Mouse (Mus musculus) CH12.LX (cell line): Measurements from ENCODE around the gene Dqx1. TPM values are rescaled to one million over a fixed set of nuclear protein-coding genes. Genes with fewer than 3 reads are reported as not detected.

Source experiments
- DNase-seq: peaks from one replicate; pipeline ENCODE4 v3.0.0-alpha.2; 2013; ENCODE audit errors: extremely low read depth
- H3K27ac ChIP-seq: 2 replicates; pipeline ENCODE4 v1.5.1; 2012; ENCODE audit warnings: low read depth, mild to moderate bottlenecking, control low read depth, moderate library complexity; ENCODE audit not compliant: insufficient read depth
- H3K27me3 ChIP-seq: replicated peaks from 2 replicates; pipeline ENCODE3; 2012; ENCODE audit warnings: inconsistent platforms
- H3K36me3 ChIP-seq, 2 experiments: replicated peaks in 1 of 2; 2 replicates each; pipeline versions ENCODE3 to v1.6.1; 2012; ENCODE audit warnings: inconsistent platforms in 1 of 2, low read length in 1 of 2, mild to moderate bottlenecking in 1 of 2, mixed read lengths in 1 of 2, moderate library complexity in 1 of 2; ENCODE audit not compliant: control insufficient read depth in 1 of 2, insufficient read depth in 1 of 2
- H3K4me1 ChIP-seq, 2 experiments: 2 replicates each; pipeline ENCODE4 v1.6.1; 2012; ENCODE audit warnings: inconsistent platforms in 1 of 2, moderate library complexity in 1 of 2; ENCODE audit not compliant: insufficient read depth in 2 of 2, control insufficient read depth in 1 of 2
- H3K4me2 ChIP-seq: 2 replicates; pipeline ENCODE4 v1.6.1; 2012; ENCODE audit warnings: low read depth, mild to moderate bottlenecking, control low read depth; ENCODE audit not compliant: poor library complexity, insufficient read depth, severe bottlenecking
- H3K4me3 ChIP-seq, 3 experiments: fragments of 150-350 bp in 1 of 3; sonication (generic) in 1 of 3; replicated peaks in 1 of 3; 2 replicates each; pipeline versions ENCODE3 to v1.5.1; 2011 to 2012; ENCODE audit warnings: low read depth in 2 of 3, low read length in 2 of 3, mild to moderate bottlenecking in 2 of 3, moderate library complexity in 2 of 3, control low read depth in 1 of 3, improper control_type of control experiment in 1 of 3, inconsistent platforms in 1 of 3, mixed read lengths in 1 of 3; ENCODE audit not compliant: poor library complexity in 1 of 3
- H3K79me2 ChIP-seq: replicated peaks from 2 replicates; pipeline ENCODE4 v1.6.1; 2012; ENCODE audit warnings: mild to moderate bottlenecking, moderate library complexity; ENCODE audit not compliant: control insufficient read depth, poor library complexity, insufficient read depth, severe bottlenecking; ENCODE audit errors: extremely low read depth
- H3K9ac ChIP-seq: 2 replicates; pipeline ENCODE4 v1.6.1; 2012; ENCODE audit warnings: low read depth, mild to moderate bottlenecking, control low read depth, moderate library complexity; ENCODE audit not compliant: insufficient read depth
- H3K9me3 ChIP-seq: replicated peaks from 2 replicates; pipeline ENCODE3; 2012; ENCODE audit warnings: low read length, inconsistent platforms, mixed read lengths
- BHLHE40 ChIP-seq: IDR thresholded peaks from 2 replicates; pipeline ENCODE4 v1.6.1; 2011; ENCODE audit warnings: mild to moderate bottlenecking, low read depth, low read length, improper control_type of control experiment
- CHD1 ChIP-seq: IDR thresholded peaks from 2 replicates; pipeline ENCODE4 v1.6.1; 2012; ENCODE audit warnings: low read depth, low read length, improper control_type of control experiment, inconsistent platforms
- CHD2 ChIP-seq: IDR thresholded peaks from 2 replicates; pipeline ENCODE4 v1.6.1; 2011; ENCODE audit warnings: low read length, improper control_type of control experiment
- CTCF ChIP-seq, 2 experiments: IDR thresholded peaks in 1 of 2; conservative IDR thresholded peaks in 1 of 2; 2 replicates each; pipeline ENCODE4 v1.5.1; 2011 to 2012; ENCODE audit warnings: low read depth in 2 of 2, low read length in 2 of 2, improper control_type of control experiment in 1 of 2, inconsistent platforms in 1 of 2, mild to moderate bottlenecking in 1 of 2, moderate library complexity in 1 of 2
- E2F4 ChIP-seq: IDR thresholded peaks from 2 replicates; pipeline ENCODE4 v1.6.1; 2011; ENCODE audit warnings: low read depth, low read length, improper control_type of control experiment; ENCODE audit not compliant: insufficient replicate concordance
- ELF1 ChIP-seq: IDR thresholded peaks from 2 replicates; pipeline ENCODE4 v1.6.1; 2014; ENCODE audit warnings: low read depth, mild to moderate bottlenecking, inconsistent platforms, low read length, improper control_type of control experiment
- EP300 ChIP-seq: IDR thresholded peaks from 2 replicates; pipeline ENCODE4 v1.6.1; 2011; ENCODE audit warnings: low read length, improper control_type of control experiment
- ETS1 ChIP-seq: conservative IDR thresholded peaks from 2 replicates; pipeline ENCODE4 v1.6.1; 2012; ENCODE audit warnings: low read depth, mild to moderate bottlenecking, inconsistent platforms, low read length, improper control_type of control experiment, moderate library complexity
- GABPA ChIP-seq: IDR thresholded peaks from 2 replicates; pipeline ENCODE4 v1.6.1; 2012; ENCODE audit warnings: low read depth, low read length, improper control_type of control experiment, inconsistent platforms; ENCODE audit not compliant: insufficient replicate concordance
- HCFC1 ChIP-seq: IDR thresholded peaks from 2 replicates; pipeline ENCODE4 v1.6.1; 2012; ENCODE audit warnings: low read depth, mild to moderate bottlenecking, inconsistent platforms, low read length, improper control_type of control experiment
- JUN ChIP-seq: IDR thresholded peaks from 2 replicates; pipeline ENCODE4 v1.6.1; 2011; ENCODE audit warnings: low read depth, mild to moderate bottlenecking, low read length, improper control_type of control experiment, moderate library complexity; ENCODE audit not compliant: insufficient read depth
- JUND ChIP-seq: conservative IDR thresholded peaks from 2 replicates; pipeline ENCODE4 v1.6.1; 2011; ENCODE audit warnings: low read depth, low read length, improper control_type of control experiment
- KAT2A ChIP-seq: IDR thresholded peaks from 2 replicates; pipeline ENCODE4 v1.6.1; 2012; ENCODE audit warnings: low read length, improper control_type of control experiment, inconsistent platforms; ENCODE audit not compliant: insufficient replicate concordance
- MAX ChIP-seq: IDR thresholded peaks from 2 replicates; pipeline ENCODE4 v1.6.1; 2011; ENCODE audit warnings: low read length, improper control_type of control experiment
- MAZ ChIP-seq: IDR thresholded peaks from 2 replicates; pipeline ENCODE4 v1.6.1; 2012; ENCODE audit warnings: low read depth, mild to moderate bottlenecking, inconsistent platforms, low read length, improper control_type of control experiment, moderate library complexity
- MEF2A ChIP-seq: IDR thresholded peaks from 2 replicates; pipeline ENCODE4 v1.6.1; 2014; ENCODE audit warnings: low read depth, mild to moderate bottlenecking, inconsistent platforms, low read length, improper control_type of control experiment, borderline replicate concordance
- MXI1 ChIP-seq: IDR thresholded peaks from 2 replicates; pipeline ENCODE4 v1.6.1; 2011; ENCODE audit warnings: mild to moderate bottlenecking, low read depth, low read length, improper control_type of control experiment
- NELFE ChIP-seq: IDR thresholded peaks from 2 replicates; pipeline ENCODE4 v1.6.1; 2011; ENCODE audit warnings: low read depth, low read length, improper control_type of control experiment
- NRF1 ChIP-seq: IDR thresholded peaks from 2 replicates; pipeline ENCODE4 v1.6.1; 2014; ENCODE audit warnings: low read depth, mild to moderate bottlenecking, inconsistent platforms, low read length, improper control_type of control experiment, moderate library complexity
- POLR2A ChIP-seq: IDR thresholded peaks from 2 replicates; pipeline ENCODE4 v1.6.1; 2011; ENCODE audit warnings: low read depth, mild to moderate bottlenecking, improper control_type of control experiment, low read length
- POLR2AphosphoS2 ChIP-seq: IDR thresholded peaks from 2 replicates; pipeline ENCODE4 v1.6.1; 2011; ENCODE audit warnings: low read depth, low read length, improper control_type of control experiment
- RAD21 ChIP-seq: IDR thresholded peaks from 2 replicates; pipeline ENCODE4 v1.6.1; 2011; ENCODE audit warnings: low read depth, mild to moderate bottlenecking, low read length, improper control_type of control experiment, moderate library complexity
- SMC3 ChIP-seq: IDR thresholded peaks from 2 replicates; pipeline ENCODE4 v1.6.1; 2011; ENCODE audit warnings: low read depth, low read length, improper control_type of control experiment
- TBP ChIP-seq: conservative IDR thresholded peaks from 2 replicates; pipeline ENCODE4 v1.6.1; 2011; ENCODE audit warnings: low read depth, low read length, improper control_type of control experiment
- TCF12 ChIP-seq: IDR thresholded peaks from 2 replicates; pipeline ENCODE4 v1.6.1; 2014; ENCODE audit warnings: low read depth, mild to moderate bottlenecking, inconsistent platforms, low read length, improper control_type of control experiment
- UBTF ChIP-seq: IDR thresholded peaks from 2 replicates; pipeline ENCODE4 v1.6.1; 2012; ENCODE audit warnings: low read depth, mild to moderate bottlenecking, inconsistent platforms, low read length, improper control_type of control experiment, moderate library complexity
- USF1 ChIP-seq: IDR thresholded peaks from 2 replicates; pipeline ENCODE4 v1.6.1; 2014; ENCODE audit warnings: low read depth, mild to moderate bottlenecking, inconsistent platforms, low read length, improper control_type of control experiment
- USF2 ChIP-seq: conservative IDR thresholded peaks from 2 replicates; pipeline ENCODE4 v1.6.1; 2011; ENCODE audit warnings: low read depth, low read length, improper control_type of control experiment
- ZC3H11A ChIP-seq: IDR thresholded peaks from 2 replicates; pipeline ENCODE4 v1.6.1; 2012; ENCODE audit warnings: low read depth, mild to moderate bottlenecking, inconsistent platforms, low read length, improper control_type of control experiment
- ZMIZ1 ChIP-seq: IDR thresholded peaks from 2 replicates; pipeline ENCODE4 v1.6.1; 2012; ENCODE audit warnings: low read depth, mild to moderate bottlenecking, inconsistent platforms, low read length, improper control_type of control experiment
- ZNF384 ChIP-seq: IDR thresholded peaks from 2 replicates; pipeline ENCODE4 v1.6.1; 2012; ENCODE audit warnings: low read depth, low read length, improper control_type of control experiment, inconsistent platforms
- dilution Hi-C: fragments of 300-500 bp; cut with MboI; formaldehyde crosslinking; loops from 2 replicates; pipeline ENCODE4 v1.14.3; 2020; ENCODE audit warnings: low sequenced_read_pairs; ENCODE audit not compliant: extremely low pct_unique_long_range_greater_than_20kb, extremely low pct_ligation_motif_present
- in situ Hi-C: fragments of 300-500 bp; cut with MboI; formaldehyde crosslinking; loops from 3 replicates; pipeline ENCODE4 v1.14.3; 2019; ENCODE audit warnings: low sequenced_read_pairs, low pct_ligation_motif_present, low pct_unique_long_range_greater_than_20kb, mixed read lengths
- polyA plus RNA-seq: library from polyadenylated mRNA; unstranded; fragments of >175 nt; gene quantifications from 2 replicates; pipeline ENCODE4 v1.2.1, GENCODE M21; 2012; ENCODE audit warnings: low read depth; ENCODE audit not compliant: insufficient read length
- total RNA-seq, 2 experiments: library from RNA; depleted of rRNA; stranded (reverse); fragments of 300-350 nt in 1 of 2; fragments of >200 nt in 1 of 2; gene quantifications; 2 replicates each; pipeline ENCODE4 v1.2.3; 2012 to 2014

The Dqx1 gene
- total and polyA plus RNA-seq, 3 experiments = 1.3 to 2.9 (median 2.2) TPM

- H3K36me3 ChIP-seq = peaks cover 0 to 2% of the 10 kb centered on the region in 2 experiments
- in situ Hi-C loops (no loop called here), dilution Hi-C loops (no loop called here)
- H3K27me3 ChIP-seq = peaks cover 8% of the 10 kb centered on the region
- DNase-seq = no peak
- no peak overlapping the region for H3K4me3 ChIP-seq
- TF ChIP-seq MXI1 (no peak), JUN (no peak), CHD1 (no peak), ETS1 (no peak), MEF2A (no peak), CHD2 (no peak), EP300 (no peak), ZC3H11A (no peak), BHLHE40 (no peak), NRF1 (no peak)
- H3K4me2 ChIP-seq = no peak overlapping the region
- peaks cover 11 to 40% of the 10 kb centered on the region in 2 experiments for H3K4me1 ChIP-seq
- no peak overlapping the region for H3K27ac ChIP-seq
- peaks cover 3% of the 10 kb centered on the region; the same call in 1 of the 2 replicates for H3K79me2 ChIP-seq
- no peaks in the 10 kb centered on the region for H3K9me3 ChIP-seq
- H3K9ac ChIP-seq = no peak overlapping the region
Observed at GRCm38 (mm10) chr6:83037188-83037587, 20.5 kb upstream of the Dqx1 start.

- Histone ChIP-seq H3K9me3 (no peaks in the 10 kb centered on the region), H3K79me2 (no peaks in the 10 kb centered on the region), H3K4me1 (peaks cover 10 to 42% of the 10 kb centered on the region in 2 experiments), H3K36me3 (no peaks in the 10 kb centered on the region), H3K4me3 (peak overlapping the region in 2 of 3 experiments; percentile 11 to 22), H3K4me2 (peak overlapping the region; percentile 52), H3K9ac (peak overlapping the region; percentile 67; the same call in 1 of the 2 replicates), H3K27ac (no peak overlapping the region), H3K27me3 (peaks cover 8% of the 10 kb centered on the region)
- DNase-seq = peak; percentile 95
- dilution Hi-C loops = no loop called here
- in situ Hi-C loops = no loop called here
- TF ChIP-seq UBTF = no peak
- TF ChIP-seq JUN = no peak
- no peak for TF ChIP-seq ZNF384
- TF ChIP-seq ETS1 = peak; percentile 75
- no peak for TF ChIP-seq SMC3
- peak; percentile 37; the same call in 1 of the 2 replicates for TF ChIP-seq ELF1
- 0 out of 2 replicates have a peak, but pooled peaks have one; percentile 65 for TF ChIP-seq MAX
- no peak for TF ChIP-seq CHD1
- no peak for TF ChIP-seq KAT2A
- TF ChIP-seq CHD2 = peak; percentile 97
- peak; percentile 57; the same call in 1 of the 2 replicates for TF ChIP-seq POLR2A
- no peak for TF ChIP-seq CTCF (conservative IDR thresholded peaks at IDR 0.05 in 1 of 2, IDR thresholded peaks at IDR 0.05 in 1 of 2; ENCODE audit: low read depth in 2 of 2, low read length in 2 of 2)
- peak; percentile 41 for TF ChIP-seq BHLHE40
- peak; percentile 57 for TF ChIP-seq HCFC1
- 0 out of 2 replicates have a peak, but pooled peaks have one; percentile 28 for TF ChIP-seq TBP
- peak; percentile 42; the same call in 1 of the 2 replicates for TF ChIP-seq JUND
- no peak; the same call in 1 of the 2 replicates for TF ChIP-seq TCF12
- TF ChIP-seq MAZ = peak; percentile 52; the same call in 1 of the 2 replicates
- TF ChIP-seq NELFE = peak; percentile 16; the same call in 1 of the 2 replicates
- TF ChIP-seq USF2 = no peak
- no peak for TF ChIP-seq ZC3H11A
- no peak for TF ChIP-seq USF1
- no peak for TF ChIP-seq E2F4
- TF ChIP-seq EP300 = no peak; the same call in 1 of the 2 replicates
- no peak for TF ChIP-seq RAD21
- no peak for TF ChIP-seq POLR2AphosphoS2
- TF ChIP-seq MEF2A = no peak
- no peak for TF ChIP-seq ZMIZ1
- peak; percentile 91 for TF ChIP-seq NRF1
- TF ChIP-seq GABPA = no peak
Observed at GRCm38 (mm10) chr6:83038496-83039012, 19.1 kb upstream of the Dqx1 start.
